Mouse (Mus musculus): ENCODE data around the gene Chrm4. TPM values are rescaled to one million over a fixed set of nuclear protein-coding genes. Genes with fewer than 3 reads are reported as not detected.

The Chrm4 gene
- total RNA-seq, 4 experiments from 2014 or later = 57.9 to 66.5 (median 60.3) TPM

DNA sequence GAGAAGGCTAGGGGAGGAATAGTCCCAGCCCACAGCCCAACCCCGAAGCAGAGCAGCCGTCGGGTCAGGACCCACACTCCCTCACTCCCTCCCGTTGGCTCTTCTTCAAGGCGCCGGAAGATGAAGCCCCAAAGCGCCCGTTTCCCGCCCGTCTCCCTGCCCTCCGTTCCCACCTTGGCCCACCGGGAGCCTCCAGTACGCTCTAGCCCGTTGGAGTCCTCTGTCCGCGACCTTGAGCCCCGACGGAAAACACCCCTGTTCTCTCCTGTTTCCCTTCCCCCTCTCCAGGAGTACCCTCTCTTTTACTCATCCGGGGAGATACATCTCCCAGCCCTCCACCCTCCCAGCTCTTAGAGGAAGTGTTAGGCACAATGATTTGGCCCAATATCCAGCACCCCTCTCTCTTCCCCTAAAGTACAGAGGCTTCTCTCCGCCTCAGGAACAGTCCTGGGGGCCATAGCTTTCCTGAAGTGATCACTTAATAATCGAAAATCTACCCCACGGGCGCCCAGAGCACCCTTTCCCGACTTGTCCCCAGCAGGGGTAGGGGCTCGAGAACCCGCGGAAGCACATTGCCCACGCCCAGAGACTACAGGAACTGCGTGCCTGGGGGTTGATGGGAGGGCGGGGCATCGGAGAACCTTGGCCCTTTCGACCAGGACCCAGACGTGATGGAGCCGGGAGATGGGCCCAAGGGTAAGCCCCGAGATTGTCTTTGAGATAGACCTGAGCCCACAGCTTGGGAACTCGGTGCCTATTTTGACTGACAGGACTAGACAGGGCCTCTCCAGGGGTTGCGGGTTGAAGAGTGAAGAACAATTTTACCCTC lies 4.2 kb upstream of the Chrm4 start:
- DNase-seq (ENCODE audit: low spot score in 2 of 2) = peak in 1 of 2 experiments; percentile 30

DNA sequence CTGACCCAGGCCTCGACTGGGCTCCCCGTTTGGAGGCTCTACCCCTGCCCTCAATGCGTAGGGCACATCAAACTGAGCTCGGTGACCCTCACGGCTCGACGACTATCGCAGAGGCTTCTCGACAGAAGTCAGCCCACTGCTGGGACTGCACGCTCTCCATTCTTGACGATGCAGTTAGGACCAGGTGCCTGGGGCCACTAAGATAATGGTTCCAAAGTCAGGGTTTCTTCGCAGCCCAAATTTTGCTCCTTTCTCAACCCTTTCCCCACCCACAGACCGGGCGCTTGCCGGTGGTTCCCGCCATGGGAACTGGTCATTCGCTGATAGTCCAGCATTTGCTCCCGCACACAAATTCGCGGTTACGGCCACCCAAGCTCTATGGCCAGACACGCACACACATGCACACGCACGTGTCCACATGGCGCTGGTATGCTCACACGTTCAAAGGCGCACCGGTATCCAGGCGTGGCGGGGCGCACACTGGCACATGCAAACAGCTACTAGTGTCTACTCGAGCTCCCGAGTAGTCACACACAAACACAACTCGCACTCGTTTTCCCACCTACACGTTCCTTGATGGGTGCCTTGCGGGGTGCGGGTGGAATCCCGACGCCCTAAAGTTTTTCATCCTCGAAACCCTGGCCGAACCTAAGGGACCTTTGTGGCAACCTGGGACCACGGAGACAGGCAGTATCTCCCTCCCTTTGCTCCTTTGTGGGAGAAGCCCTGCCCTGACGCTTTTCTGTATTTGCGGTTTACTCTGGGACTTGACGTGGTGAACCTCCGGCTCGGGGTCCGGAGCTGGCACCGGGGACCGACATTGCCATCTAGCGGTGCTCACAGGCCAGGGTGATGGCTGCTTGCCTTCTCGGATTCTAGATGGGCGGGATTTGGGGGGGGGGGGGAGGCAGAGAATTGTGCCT lies 3.4 kb upstream of the Chrm4 start:
- no peak for DNase-seq (ENCODE audit: low spot score in 2 of 2)

DNA sequence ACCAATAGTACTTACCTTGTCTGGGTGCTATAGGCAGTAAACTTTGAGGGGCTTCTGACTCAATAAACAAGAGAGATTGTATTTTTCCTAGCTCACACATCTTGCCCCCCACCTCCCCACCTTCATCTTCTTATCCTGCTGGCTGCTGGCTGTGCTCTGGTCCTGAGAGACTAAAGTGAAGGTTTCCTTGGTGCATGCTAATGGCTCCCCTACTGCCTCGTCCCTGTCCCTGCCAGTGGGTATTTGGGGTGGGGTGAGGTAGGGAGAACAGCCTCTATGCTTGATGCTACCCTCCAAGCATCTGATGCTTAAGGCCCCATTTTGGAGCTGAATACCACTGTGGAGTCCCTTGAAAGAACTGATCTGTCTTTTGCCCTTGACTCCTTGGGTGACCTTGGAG lies 2.3 kb upstream of the Chrm4 start:
- DNase-seq (ENCODE audit: low spot score in 2 of 2) = no peak

GRCm38 (mm10) chr2:91925442-91925841 lies 1.6 kb upstream of the Chrm4 start:
- peak; percentile 47 to 85 for DNase-seq (ENCODE audit: low spot score in 2 of 2)

DNA sequence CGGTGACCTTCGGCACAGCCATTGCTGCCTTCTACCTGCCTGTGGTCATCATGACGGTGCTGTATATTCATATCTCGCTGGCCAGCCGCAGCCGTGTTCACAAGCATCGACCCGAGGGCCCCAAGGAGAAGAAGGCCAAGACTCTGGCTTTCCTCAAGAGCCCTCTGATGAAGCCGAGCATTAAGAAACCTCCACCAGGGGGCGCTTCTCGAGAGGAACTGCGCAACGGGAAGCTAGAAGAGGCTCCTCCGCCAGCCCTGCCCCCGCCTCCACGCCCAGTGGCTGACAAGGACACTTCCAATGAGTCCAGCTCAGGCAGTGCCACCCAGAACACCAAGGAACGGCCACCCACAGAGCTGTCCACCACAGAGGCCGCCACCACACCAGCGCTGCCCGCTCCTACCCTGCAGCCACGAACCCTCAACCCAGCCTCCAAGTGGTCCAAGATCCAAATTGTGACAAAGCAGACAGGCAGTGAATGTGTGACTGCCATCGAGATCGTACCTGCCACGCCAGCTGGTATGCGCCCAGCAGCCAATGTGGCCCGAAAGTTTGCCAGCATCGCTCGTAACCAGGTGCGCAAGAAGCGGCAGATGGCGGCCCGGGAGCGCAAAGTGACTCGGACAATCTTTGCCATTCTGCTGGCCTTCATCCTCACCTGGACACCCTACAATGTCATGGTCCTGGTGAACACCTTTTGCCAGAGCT lies 931 bp downstream of the Chrm4 start:
- peak in 1 of 2 experiments; percentile 68 for DNase-seq (ENCODE audit: low spot score in 2 of 2)

GRCm38 (mm10) chr2:91928534-91929350 lies 1.7 kb downstream of the Chrm4 start:
- peak in 1 of 2 experiments; percentile 46 for DNase-seq (ENCODE audit: low spot score in 2 of 2)

- no peak for DNase-seq (ENCODE audit: low spot score in 2 of 2)
Measured at GRCm38 (mm10) chr2:91929455-91929854, 2.4 kb downstream of the Chrm4 start.

DNA sequence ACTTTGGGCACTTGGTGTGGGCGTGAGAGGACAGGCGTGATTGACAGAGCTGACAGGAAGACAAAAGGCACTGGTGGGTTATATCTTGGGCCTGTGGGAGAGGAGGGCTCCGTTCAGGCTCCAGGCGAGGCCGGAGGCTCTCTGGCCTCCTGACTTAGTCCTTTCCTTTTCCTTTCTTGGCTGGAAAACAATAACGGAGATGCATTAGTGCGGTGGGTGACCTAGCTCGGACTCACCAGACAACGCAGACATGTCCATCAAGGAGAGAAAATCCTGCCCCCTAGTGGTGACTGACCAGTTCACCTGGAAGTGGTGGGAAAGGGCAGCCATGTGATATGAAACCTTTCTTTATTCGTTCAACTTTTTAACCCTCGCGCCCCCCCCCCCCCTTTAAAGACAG lies 2.9 kb downstream of the Chrm4 start:
- DNase-seq (ENCODE audit: low spot score in 2 of 2) = no peak

- no peak for DNase-seq (ENCODE audit: low spot score in 2 of 2)
Measured at GRCm38 (mm10) chr2:91930761-91931291, 3.8 kb downstream of the Chrm4 start.

- DNase-seq (ENCODE audit: low spot score in 2 of 2) = no peak
Measured at GRCm38 (mm10) chr2:91931328-91932159, 4.5 kb downstream of the Chrm4 start.

DNA sequence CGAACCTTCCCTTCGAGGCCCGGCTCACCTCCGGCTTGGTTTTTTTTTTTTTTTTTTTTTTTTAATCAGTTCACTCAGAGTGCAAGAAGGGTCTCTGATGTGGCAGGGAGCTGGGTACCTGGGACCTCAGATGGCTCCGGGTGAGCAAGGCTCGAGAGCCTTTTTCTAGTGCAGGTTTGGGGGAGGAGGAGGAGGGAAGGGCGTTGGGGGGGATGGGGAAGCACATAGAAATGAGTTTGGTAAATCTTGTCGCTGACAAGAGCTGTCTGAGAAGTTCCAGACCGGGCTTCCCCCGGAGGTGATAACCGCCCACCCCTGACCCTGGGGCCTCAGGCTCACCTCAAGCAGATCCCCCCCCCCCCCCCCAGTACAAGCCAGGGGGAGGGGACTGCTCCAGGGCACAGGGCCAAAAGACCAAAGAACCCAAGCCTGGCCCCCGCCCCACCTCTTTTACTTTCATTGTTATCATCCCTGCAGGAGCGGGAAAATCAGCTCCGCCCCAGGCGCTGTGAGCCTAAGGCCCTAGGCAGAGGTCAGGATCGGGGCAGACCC lies 5.2 kb downstream of the Chrm4 start, which contains the start of gene Mdk:
Gene Mdk, minus strand, starts transcription at position 138 of the 552 bp plus-strand sequence.
- no peak for DNase-seq (ENCODE audit: low spot score in 2 of 2)

DNA sequence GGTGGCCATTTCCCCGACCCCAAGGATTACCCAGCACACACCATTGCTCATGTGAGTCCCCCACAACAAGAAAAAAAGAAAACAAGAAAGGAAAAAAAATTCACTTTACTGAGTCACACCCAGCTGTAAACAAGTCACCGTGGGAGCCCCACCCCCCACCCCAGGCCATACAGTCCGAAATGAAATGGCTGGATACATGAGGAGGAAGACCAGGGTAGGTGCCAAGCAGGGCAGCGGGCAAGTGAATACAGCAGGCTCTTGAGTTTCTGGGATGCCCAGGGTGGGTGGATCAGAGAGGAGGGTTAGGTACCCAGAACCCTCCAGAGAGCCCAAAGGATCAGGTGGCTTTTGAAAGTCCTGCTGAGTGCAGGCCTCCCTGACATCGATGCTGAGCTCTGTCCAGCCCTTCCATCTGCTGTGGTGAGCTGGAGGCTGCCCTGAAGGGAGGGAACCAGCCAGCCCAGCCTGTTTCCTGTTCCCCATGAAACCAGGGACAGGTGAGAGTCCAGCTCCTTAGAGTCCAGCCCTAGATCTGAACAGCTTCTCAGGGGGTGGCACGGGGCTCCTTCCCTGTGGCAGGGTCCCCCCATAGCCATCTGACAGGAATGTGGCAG lies 5.8 kb downstream of the Chrm4 start:
- no peak for DNase-seq (ENCODE audit: low spot score in 2 of 2)

- DNase-seq (ENCODE audit: low spot score in 2 of 2) = no peak
Measured at GRCm38 (mm10) chr2:91933471-91933870, 6.4 kb downstream of the Chrm4 start.

DNA sequence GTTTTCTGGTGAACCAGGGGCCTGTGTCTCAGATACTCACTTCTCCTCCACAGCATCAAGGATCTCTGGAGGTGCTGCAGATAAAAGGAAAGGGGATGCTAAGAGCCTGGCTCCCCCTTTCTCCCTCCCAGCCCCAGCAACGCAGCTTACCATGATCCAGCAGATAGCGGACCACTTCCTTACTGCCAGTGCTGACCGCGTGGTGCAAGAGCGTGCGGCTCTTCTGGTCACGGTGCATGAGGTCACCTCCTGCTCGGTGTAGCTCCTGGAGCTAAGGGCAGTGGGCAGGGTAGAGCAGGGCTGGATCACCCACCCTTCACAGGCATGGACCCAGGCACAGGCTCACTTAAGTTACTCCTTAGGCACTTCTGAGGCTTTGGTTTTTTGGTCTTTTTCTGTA lies 7.0 kb downstream of the Chrm4 start:
- DNase-seq (ENCODE audit: low spot score in 2 of 2) = no peak

GRCm38 (mm10) chr2:91934826-91935525 lies 7.9 kb downstream of the Chrm4 start:
- no peak for DNase-seq (ENCODE audit: low spot score in 2 of 2)

DNA sequence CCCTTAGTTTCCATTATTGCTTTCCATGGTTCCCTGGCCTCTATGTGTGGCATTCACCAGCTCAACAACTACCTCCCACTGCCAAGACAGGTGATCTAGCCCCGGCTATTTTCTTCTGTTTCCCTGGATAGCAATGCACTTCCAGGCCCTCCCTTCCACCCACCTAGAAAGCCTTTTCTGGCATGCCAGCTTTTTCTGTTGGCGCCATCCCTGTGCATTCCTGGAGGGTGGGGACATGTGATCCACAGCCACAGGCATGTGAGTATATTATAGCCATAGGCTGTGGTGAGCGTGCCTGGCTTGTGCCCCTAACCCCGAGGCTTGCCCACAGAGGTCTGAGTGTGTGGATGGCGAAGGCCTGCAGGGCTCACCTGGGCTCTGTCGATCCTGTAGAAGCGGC lies 9.1 kb downstream of the Chrm4 start:
- DNase-seq (ENCODE audit: low spot score in 2 of 2) = peak in 1 of 2 experiments; percentile 85

DNA sequence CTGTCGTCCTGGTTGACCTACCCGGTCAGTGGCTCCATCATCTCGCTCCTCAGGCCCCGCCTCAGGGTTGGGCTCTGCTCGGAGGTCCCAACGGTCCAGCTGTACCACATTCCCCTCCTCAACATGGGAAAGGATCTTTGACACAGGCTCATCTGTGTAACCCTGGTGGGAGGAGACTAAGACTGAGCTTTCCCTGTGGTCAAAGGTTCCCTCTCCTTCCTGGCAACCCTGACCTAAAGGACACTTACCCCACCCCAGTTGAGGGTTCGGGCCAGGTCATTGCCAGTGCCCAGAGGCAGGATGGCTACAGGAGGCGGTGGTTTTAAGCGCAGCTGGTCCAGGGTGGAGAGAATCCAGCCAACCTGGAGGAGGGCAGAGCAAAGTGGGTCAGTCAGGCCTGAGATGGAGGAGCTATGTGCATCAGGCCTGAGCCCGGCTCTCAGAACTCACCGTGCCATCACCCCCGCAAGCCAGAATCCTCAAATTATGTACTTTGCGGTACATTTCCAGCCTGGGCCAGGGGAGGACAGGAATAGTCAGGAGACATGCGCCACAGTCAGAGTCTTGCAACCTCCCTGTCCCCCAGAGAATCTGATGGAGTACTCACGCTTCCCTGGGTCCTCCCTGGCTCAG lies 12.4 kb downstream of the Chrm4 start:
- DNase-seq (ENCODE audit: low spot score in 2 of 2) = peak in 1 of 2 experiments; percentile 55

DNA sequence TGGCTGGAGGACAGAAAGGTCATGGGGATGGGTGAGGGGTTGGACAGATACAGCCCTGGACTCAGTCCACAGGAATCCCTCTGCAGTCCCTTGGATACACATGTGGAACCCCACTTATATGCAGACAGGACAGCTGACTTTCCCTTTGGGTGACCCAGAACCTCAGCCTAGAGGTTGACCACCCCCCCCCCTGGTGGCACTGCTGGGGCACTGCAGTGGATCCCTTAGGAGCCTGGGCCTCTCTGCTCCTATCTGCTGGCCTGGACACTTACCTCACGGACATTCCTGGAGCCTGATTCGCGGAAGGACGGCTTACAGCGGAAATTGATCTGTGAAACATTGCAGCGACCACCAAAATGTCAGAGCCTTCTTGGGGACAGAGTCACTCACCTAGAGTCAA lies 15.3 kb downstream of the Chrm4 start:
- DNase-seq (ENCODE audit: low spot score in 2 of 2) = no peak

Measured in left cerebral cortex, adult 8-10 months (tissue).